In the genomic region with DNA sequence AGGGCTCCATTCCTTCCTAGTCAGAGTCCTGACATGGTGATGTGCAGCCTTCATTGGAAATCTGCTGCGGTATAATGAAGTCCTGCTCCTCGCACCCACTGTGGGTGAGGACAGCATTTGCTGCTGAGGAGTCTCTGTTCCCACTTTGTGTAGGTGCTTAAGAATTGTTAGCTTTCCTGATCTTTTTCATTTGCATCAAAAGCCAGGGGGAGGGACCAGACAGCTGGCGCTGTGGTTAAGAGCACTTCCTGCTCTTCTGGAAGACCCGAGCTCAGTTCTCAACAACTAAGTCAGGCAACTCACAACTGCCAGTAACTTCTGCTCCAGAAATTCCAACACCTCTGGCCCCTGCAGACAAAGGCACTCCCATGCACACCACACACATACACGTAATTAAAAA, we compare ENCODE assay signal across 17 mouse cellular contexts. TPM values are rescaled to one million over a fixed set of nuclear protein-coding genes. Genes with fewer than 3 reads are reported as not detected.
DNase-seq lines count a peak whose midpoint lies in the region; ATAC-seq lines count a peak whose summit lies in the region.
"Had no signal": no experiment of that assay in that cellular context is flagged by ENCODE, and none has a peak within 500 bp of the region (broad histone marks: within the 10 kb centered on the region; RNA-seq: fewer than 3 reads in every experiment).

No protein-coding gene starts in this region.

- ATAC-seq in common myeloid progenitor, adult 5-6 weeks (replicated peaks; ENCODE audit: low read depth, poor library complexity, severe bottlenecking), result 0 out of 2 replicates have a peak, but pooled peaks have one; percentile 62
- ATAC-seq in cerebellum, adult (ENCODE audit: insufficient number of reproducible peaks, low FRiP score, low TSS enrichment), result no peak
- ATAC-seq: forebrain, embryonic 15.5 days; midbrain, embryonic 13.5 days had no signal

- DNase-seq in 416B (ENCODE audit: low read depth), result peak; percentile 29
- DNase-seq in CD4-positive helper T cell, adult 2 months (ENCODE audit: low read depth, low spot score), result peak; percentile 23
- peak; percentile 47 to 75 for DNase-seq in thymus, postnatal 10 days (ENCODE audit: low spot score in 2 of 2)
- DNase-seq in left cerebral cortex, adult 11 months (ENCODE audit: low spot score), result no peak
- DNase-seq in gastrocnemius, adult 8-10 months (ENCODE audit: low spot score in 2 of 2), result no peak
- DNase-seq: adrenal gland, postnatal 25 days; cerebellum, adult 9-10 months; gastrocnemius, postnatal 14 days; heart, adult 2 months; heart, postnatal 14 days; kidney, adult 2 months; lung, adult 2 months; lung, postnatal 14 days had no signal

RNA-seq across cellular contexts. Expression of a gene that starts 43.7 kb away (rescaled TPM):
- 18.8 and 20.7 TPM in 2 replicates for total RNA-seq in common myeloid progenitor, adult 5-6 weeks (2017)
- total RNA-seq in gastrocnemius, adult 8-10 months (2022), result 10 to 100 TPM; 42.7 to 48.1 (median 45.0) TPM

Comparison
In these comparisons a context has a peak if more than half of its experiments do, and no peak if none do; other contexts are left out.
1. DNase-seq: peak in 416B (single experiment), CD4-positive helper T cell, adult 2 months (single experiment) and thymus, postnatal 10 days (2 of 2); none in left cerebral cortex, adult 11 months (single experiment) and gastrocnemius, adult 8-10 months (0 of 2).